Mouse (Mus musculus) natural killer cell, adult 2 months (primary cell): ENCODE measurements around the gene Smc5.

Experiments
- DNase-seq, 2 experiments: peaks; one replicate each; pipeline ENCODE4 v3.0.0; 2022; ENCODE audit warnings: low spot score in 2 of 2

The Smc5 gene

DNA sequence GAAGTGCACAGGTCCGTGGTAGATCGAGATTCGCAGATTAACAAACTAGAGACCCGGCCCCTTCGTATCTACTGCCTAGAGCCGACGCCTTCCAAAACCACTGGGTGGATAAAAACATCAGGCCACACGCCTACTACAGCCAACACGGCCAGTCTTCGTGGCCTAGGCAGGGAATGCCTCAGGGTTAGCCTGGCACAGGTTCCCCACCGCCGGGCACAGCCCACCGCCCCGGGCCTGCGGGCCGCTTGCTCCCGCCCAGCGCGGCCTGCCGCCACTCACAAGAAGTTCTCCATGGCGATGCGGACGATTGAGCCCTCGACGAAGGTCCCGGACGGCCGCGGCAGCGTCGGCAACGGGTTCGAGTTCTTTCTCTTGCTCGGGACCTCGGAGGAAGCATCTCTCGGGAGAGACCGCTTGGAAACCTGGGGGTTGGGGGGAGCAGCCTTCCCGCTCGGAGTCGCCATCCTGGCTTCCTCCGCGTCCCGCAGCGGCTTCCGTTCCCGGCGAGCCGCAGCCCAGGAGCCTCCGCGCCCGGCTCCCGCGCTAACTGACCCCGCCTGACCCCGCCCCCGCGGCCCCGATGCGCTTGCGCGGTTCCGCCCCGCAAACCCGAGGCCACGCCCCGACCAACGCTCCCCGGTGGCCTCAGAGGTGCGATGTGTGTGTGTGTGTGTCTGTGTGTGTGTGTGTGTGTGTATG, at the start of gene Smc5:
Gene Smc5, minus strand, starts transcription at position 543 of the 699 bp plus-strand sequence.
- DNase-seq, result peak; percentile 93 to 94

DNA sequence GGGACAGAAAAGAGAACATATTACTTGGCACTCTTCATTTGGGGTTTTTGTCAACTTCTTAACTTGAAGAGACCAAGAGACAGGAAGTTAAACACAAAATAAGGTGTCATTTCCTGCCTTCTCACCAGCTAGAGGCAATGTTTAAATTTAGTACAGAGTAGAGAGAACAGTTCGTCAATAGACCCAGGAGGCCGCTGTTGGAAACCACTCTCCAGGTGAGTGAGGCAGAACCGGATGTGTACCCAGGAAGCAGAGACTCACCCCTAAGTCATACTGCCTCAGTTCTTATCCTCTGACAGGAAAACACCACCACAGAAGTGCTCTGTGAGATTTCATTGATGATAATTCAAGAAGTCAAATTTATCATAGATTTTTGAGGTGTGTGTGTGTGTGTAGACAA, 49.4 kb upstream of the Smc5 start:
- peak; percentile 80 to 84 for DNase-seq

GRCm38 (mm10) chr19:23317989-23318358, 44.3 kb upstream of the Smc5 start:
- no peak for DNase-seq

DNA sequence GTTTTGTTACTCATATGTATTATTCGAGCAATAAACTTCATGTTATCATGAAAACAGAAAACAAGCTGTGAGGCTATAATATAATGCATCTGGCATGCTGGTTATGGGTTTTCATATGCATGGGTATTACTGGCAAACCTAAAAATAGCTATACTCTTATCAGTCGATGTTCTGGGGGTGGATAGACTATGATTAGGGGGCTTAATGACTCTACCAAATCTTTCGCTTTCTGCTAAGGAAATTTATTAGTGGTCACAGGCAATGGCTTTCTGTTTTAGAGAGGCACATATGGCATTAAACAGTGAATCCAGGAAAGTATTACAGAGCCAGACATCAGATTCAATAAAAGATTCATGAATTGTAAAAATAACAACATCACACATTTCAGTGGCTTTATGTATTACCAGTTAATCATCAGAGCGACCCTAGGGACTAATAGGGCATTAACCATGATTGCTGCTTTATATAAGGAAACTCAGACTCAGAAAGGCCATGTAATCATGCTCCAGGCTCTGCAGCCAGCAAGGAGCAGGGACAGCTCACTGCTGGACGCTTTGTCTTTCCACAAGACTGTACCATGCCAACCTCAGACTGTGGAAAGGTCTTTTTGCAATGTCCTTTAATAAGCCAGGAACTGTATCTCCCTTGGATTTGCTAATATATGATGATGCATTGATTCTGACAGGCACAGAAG, 43.7 kb upstream of the Smc5 start:
- DNase-seq, result no peak

DNA sequence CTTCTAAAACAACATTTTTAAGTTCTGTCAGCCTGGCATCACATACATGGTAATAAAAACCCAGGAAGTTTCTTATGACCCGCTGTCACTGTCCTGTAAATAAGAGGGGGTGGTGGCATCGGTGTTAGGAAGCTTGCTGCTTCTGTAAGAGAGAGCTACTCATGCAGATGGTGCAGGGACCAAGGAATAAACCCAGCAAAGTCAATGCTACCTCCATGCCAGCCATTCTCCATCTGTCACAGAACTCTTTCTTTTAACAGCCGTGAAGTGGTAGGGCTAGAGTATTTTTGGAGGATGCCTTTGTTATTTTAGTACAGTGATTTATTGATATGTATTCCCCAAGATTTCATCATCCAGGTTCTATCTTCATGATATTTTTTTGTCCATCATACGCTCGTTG, 43.2 kb upstream of the Smc5 start:
- DNase-seq, result no peak

- DNase-seq, result no peak
Observed at GRCm38 (mm10) chr19:23309979-23310378, 36.3 kb upstream of the Smc5 start.

DNA sequence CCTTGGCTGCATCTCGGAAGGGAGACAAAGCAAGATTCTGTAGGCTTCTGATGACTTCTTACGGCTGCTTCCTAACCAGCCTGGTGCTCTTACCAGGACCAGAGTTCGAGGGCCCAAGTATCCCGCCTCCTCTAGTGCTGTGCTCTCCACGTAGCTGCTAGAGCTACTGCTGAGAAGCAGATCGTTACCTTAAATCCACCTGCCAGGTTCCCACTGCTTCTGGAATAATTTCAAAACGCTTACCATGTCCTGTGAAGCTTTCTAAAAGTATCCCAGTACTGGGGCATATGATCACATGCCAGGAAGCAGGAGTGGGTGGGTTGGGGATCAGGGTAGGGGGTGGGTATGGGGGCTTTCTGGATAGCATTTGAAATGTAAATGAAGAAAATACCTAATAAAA, 33.0 kb upstream of the Smc5 start:
- DNase-seq, result no peak

- DNase-seq, result no peak
Observed at GRCm38 (mm10) chr19:23299987-23300386, 26.3 kb upstream of the Smc5 start.

GRCm38 (mm10) chr19:23298917-23299316, 25.2 kb upstream of the Smc5 start:
- DNase-seq, result no peak

DNA sequence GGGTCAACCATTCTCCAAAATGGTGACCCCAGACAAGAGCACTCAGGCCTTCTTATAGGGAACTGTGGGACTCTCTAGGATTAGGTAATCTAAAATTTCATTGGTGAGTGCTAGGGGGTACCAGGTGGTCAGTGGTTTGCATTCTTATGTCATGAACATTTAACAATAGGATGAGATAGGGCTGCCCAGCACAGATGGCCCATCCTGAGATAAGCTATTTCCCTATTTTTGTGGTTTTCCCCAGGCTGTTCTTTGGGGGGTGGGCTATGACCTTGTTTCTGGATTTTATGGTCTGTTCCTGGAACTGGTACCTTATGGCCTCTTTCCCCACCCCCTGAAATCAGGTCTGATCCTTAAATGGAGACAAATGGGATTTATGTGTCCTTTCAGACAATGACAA, 23.5 kb upstream of the Smc5 start:
- no peak for DNase-seq

DNA sequence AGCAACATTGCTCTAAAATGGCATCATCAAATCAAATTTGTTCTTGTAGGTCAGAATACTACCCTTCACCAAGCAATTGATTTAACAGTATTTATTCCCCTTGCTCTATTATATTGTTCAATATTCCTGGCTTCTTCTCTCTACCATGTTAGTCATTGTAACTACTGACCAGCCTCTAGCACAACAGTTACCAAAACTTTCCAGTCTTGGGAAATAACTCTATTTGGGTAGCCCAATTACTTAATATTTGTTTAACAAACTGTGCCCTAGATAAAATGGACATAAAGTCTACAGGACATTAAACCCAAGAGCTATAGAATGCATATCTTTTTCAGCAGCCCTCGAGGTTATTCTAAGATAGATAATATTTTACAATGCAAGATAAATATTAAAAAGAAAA, 15.6 kb upstream of the Smc5 start:
- no peak for DNase-seq

DNA sequence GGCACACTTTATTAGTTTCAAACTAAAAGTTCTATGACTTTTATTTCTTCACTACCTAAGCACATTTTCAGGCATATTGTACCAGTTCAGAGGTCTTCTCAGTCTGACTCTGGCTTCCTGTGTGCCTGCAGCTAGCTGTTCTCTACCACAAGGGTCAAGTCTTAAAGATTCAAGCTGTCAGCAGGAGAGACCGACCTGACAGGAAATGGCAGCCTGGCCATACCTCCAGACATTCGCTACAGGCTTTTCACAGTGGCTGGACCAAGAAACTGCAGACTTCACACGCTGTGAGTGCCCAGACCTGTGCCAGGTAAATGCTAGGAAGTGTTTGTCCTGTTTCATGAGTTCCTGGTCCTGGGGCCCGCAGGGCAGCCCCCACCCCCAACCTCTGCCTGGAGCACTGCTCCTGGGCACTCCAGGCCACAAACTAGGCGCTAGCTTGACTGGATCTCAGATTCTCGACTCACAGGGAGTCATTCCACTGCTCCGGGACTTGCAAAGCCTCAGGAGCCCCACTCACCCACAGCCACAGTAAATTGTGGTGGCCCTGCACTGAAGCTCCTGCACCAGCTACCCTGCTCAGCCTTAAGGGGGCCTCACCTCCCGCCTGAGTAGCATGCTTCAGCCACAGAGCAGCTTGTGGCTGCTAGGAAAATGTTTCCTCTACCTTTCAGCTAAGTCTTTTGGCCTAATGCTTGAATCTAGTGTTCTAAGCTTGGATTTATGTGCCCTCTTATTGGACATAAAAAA, 8.4 kb upstream of the Smc5 start:
- peak; percentile 32 to 57 for DNase-seq

DNA sequence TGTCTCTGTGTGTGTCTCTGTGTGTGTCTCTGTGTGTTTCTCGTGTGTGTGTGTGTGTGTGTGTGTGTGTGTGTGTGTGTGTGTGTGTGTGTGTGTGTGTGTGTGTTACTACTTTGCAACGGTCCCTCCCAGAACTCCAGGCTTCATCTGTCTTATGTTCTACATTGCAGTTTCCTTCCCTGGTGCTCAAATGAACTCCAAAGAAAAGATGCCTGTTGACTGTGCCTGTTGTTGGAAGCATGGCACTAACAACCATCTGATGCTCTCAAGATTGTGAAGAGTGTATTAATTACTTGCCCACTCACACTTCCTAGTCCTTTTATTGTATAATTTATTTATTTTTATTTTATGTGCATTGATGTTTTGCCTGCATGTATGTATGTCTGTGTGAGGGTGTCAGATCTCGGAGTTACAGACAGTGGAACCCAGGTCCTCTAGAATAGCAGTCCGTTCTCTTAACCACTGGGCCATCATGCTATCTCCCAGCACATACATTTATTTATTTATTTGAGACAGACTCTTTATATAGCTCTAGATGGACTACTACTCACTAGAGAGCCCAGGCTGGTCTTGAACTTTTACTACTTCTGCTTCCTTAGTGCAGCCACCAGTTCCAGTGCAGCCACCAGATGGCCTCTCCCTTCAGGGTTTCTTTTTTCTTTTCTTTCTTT, 492 bp upstream of the Smc5 start:
- no peak for DNase-seq

DNA sequence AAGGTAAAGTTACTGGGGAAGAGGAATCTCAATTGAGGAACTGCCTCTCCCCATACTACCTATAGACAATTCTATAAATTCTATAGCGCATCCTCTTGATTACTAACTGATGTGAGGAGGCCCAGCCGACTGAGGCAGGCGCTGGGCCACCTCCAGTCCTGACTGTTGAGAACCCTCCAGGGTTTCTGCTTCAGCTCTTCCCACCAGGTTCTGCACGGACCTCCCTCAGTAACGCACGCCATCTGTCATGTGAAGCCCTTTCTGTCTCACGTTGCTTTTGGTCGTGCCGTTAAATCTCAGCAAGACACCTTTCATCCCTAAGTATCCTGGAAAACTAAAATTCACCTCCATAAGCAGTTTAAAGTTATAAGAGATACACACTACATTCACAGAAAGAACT, 16.9 kb downstream of the Smc5 start:
- no peak for DNase-seq

GRCm38 (mm10) chr19:23246473-23246872, 27.2 kb downstream of the Smc5 start:
- DNase-seq, result peak in 1 of 2 experiments; percentile 59

- DNase-seq, result no peak
Observed at GRCm38 (mm10) chr19:23225065-23225464, 48.6 kb downstream of the Smc5 start.

- DNase-seq, result no peak
Observed at GRCm38 (mm10) chr19:23214326-23214725, 59.4 kb downstream of the Smc5 start.

GRCm38 (mm10) chr19:23211325-23211724, 62.4 kb downstream of the Smc5 start:
- DNase-seq, result no peak

GRCm38 (mm10) chr19:23203505-23204053, 70.1 kb downstream of the Smc5 start:
- DNase-seq, result no peak

GRCm38 (mm10) chr19:23202106-23202505, 71.6 kb downstream of the Smc5 start:
- DNase-seq, result no peak

DNA sequence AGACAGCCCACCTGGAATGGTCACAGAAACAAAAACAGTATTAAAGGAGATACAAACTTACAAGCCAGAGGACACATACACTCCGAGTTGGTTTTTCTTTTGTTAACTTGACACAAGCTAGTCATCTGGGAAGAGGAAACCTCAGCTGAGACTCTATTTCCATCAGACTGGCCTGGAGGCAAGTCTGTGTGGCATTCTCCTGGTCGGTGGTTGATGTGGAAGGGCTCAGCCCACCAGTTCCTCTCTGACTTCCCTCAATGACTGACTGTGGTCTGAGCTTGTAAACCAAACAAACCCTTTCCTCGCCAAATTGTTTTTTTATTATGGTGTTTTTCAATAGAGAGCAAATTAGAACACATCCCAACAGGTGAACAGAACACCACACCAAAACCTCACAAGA, 80.6 kb downstream of the Smc5 start:
- DNase-seq, result no peak

DNA sequence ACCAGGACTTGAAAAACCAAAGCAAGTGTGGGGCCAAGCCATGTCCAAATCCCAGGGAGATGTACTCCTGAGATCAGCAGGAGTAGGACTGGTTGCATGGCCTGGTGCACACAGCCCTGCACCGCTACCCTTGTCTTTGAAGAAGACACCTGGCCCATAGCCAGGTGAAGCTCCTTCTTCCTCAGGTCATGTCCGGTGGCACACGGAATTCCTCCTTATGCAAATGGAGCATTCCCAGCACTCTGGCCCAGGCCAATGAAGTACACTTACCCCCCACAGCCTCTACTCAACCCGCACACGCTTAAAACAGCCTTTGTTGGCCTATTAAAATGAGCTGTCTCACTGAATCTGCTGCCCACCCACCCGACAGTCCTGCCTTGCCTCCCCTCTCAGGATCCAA, 82.2 kb downstream of the Smc5 start:
- no peak for DNase-seq
